Mouse (Mus musculus): ENCODE data around the gene Fat4. TPM values are rescaled to one million over a fixed set of nuclear protein-coding genes. Genes with fewer than 3 reads are reported as not detected.
A peak's percentile ranks its signal among the peaks of the same experiment; 100 is the strongest.

The Fat4 gene
- total RNA-seq, 4 experiments from 2014 or later, result 8.7 to 20.2 (median 13.7) TPM

GRCm38 (mm10) chr3:38967480-38967879 lies 80.7 kb downstream of the Fat4 start:
- DNase-seq, result no peak

DNA sequence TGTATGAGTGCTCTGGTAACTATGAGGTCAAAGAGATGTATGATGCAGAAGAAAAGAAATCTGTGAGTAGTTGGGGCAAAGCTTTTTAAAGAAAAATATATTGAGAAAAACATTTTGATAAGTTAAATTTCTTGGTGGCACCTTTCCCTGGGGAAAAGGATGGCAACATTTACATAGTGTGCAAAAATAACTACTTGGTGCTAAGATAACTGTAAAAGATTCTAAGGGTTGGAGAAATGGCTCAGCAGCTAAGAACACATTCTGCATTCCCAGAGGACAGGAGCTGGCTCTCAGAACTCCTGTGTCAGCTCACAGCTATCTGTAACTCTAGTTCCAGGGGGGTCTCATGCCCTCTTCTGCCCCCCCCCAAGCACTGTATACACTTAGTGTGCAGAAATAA lies 99.6 kb downstream of the Fat4 start:
- DNase-seq, result no peak

DNA sequence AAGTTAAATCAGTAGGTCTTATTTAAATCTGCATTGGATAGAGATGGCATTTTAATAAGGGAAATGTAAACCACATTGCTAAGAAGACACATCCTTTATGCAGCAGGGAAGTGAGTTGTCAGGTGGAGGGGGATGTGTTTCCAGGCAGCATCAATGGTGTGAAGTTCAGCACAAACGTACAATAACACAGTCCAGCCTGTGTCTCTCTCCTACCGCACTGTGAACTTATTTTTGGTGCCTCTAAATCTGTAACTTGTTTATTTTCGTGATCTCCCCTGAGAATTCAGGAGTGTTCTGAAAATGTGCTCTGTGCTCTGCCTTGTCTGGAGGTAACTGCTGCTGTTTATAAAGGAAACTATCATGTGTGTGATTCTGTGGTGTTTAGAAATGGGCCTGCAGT lies 102.4 kb downstream of the Fat4 start:
- no peak for DNase-seq

GRCm38 (mm10) chr3:39000011-39000410 lies 113.3 kb downstream of the Fat4 start:
- no peak for DNase-seq

DNA sequence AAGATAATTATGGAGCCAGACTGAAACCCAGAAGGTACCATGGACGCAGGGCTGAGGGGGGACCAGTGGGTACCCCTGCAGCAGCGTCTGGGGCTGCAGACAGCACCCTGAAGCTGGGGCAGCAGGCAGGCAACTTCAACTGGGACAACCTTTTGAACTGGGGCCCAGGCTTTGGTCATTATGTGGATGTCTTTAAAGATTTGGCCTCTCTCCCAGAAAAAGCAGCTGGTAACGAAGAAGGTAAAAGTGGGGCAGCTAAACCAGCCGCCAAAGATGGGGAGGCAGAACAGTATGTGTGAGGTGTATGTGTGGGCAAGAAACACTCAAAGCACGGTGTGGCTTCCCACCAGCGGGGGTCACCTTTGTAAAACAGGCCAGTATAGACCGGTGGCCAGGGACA lies 123.8 kb downstream of the Fat4 start:
- DNase-seq, result no peak

DNA sequence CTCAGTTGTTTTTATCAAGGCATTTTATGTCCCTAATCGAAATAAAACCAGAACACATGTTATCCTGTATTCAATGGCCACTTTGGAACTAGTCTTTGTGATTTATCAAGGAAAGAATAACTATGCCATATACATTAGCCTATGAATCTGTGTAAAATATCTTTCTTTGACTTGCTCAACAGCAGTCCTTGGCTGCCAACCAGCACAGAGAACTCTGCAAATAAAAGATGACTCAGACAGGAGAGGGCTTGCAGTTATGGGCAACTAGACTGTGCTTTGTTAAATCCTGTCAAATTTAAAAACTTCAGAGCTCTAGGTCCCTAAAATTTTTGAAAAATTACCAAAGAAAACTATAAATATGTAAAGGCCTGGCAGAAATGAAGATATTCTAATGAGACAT lies 130.9 kb downstream of the Fat4 start:
- no peak for DNase-seq

GRCm38 (mm10) chr3:39036113-39036512 lies 149.4 kb downstream of the Fat4 start:
- DNase-seq, result no peak

GRCm38 (mm10) chr3:39046425-39046824 lies 159.7 kb downstream of the Fat4 start:
- no peak for DNase-seq

GRCm38 (mm10) chr3:39047621-39048303 lies 161.0 kb downstream of the Fat4 start:
- DNase-seq, result no peak

DNA sequence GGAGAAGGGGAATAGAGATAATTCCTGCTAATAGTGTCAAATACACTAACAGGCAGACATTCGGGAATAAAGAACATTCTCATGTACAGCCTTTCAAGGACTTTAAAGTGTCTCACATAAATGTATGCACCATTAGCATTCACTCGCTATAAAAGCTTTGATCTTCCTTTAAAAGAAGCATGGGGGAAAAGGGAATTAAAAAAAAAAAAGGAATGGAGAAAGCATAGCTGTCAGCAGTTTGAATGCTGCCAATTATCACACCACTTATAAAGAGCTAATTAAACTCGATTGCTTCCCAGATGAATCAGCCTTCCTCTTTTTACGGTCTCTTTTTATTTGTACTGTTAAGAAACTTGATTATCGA lies 161.5 kb downstream of the Fat4 start:
- no peak for DNase-seq

DNA sequence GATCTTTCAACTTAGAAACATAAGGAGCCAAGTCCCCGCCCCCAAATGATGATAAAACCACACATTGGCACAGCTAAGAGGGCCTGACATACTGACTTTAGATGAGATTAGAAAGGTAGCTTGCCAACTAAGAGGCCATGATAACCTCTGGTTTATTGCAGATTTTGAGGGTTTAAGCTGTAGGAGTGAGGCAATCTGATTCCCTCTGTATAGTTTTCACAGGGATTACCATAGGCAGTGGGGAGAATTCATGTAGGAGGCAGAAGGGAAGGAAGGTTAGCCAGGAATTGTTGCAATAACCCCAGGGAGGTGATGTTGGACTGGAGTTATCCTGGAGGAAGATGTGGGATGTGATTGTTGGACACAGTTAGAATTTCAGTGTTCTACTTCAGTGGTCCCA lies 163.4 kb downstream of the Fat4 start:
- DNase-seq, result no peak

DNA sequence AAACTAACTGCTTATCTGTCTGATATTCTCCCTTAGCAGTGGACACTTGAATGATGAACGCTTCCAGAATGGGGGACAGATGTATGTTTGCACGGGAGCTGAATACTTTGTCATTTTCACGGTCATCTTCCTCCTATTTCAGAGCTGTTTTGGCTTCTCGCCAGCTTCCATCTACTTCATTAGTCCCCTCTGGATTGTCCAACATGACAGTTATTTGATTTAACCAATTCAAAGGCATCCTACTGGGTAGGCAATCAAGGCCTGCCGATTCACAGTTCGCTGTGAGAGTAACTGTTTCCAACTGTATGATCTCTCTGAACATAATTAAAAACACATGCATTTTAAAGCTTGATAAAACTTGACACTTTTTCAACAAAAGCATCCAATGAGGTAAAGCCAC lies 166.3 kb downstream of the Fat4 start:
- peak; percentile 6 for DNase-seq

All from adrenal gland, adult 8-10 months (tissue).